Mouse (Mus musculus) left cerebral cortex, adult 2 months (tissue): Measurements from ENCODE around the gene Cerkl. TPM values are rescaled to one million over a fixed set of nuclear protein-coding genes. Genes with fewer than 3 reads are reported as not detected.
A peak's percentile ranks its signal among the peaks of the same experiment; 100 is the strongest.

Source experiments
- DNase-seq, 2 experiments: peaks; one replicate each; pipeline ENCODE4 v3.0.0; 2021 to 2022; ENCODE audit warnings: low spot score in 2 of 2, mixed read lengths in 1 of 2; ENCODE audit errors: extremely low spot score in 1 of 2
- H3K27ac ChIP-seq: fragments of 200-600 bp; 2 replicates; pipeline ENCODE4 v1.8.1; 2022
- H3K4me3 ChIP-seq: fragments of 200-600 bp; 2 replicates; pipeline ENCODE4 v1.8.1; 2022
- CTCF ChIP-seq: fragments of 200-600 bp; IDR thresholded peaks from 2 replicates; pipeline ENCODE4 v1.8.1; 2022; ENCODE audit warnings: antibody characterized with exemption, mild to moderate bottlenecking, moderate library complexity
- intact Hi-C: fragments of 180-260 bp; cut with DNase I; formaldehyde crosslinking; loops from one replicate; pipeline ENCODE4 v1.15.1; 2025
- total RNA-seq, 2 experiments: library from RNA; stranded (reverse); gene quantifications; 2 replicates each; pipeline ENCODE4 v1.2.3; 2021

The Cerkl gene
- total RNA-seq, 2 experiments from 2014 or later, result 5.6 to 6.3 TPM

GRCm38 (mm10) chr2:79368661-79369060, 87.9 kb downstream of the Cerkl start:
- DNase-seq, result no peak
- Histone ChIP-seq H3K4me3 (no peak overlapping the region), H3K27ac (no peak overlapping the region)
- intact Hi-C loops, result no loop called here
- no peak for TF ChIP-seq CTCF

- DNase-seq, result no peak
- H3K4me3 ChIP-seq, result no peak overlapping the region
- no peak overlapping the region for H3K27ac ChIP-seq
- intact Hi-C loops, result no loop called here
- TF ChIP-seq CTCF, result peak; percentile 26
Observed at GRCm38 (mm10) chr2:79367451-79368450, 88.8 kb downstream of the Cerkl start.

GRCm38 (mm10) chr2:79363920-79364319, 92.7 kb downstream of the Cerkl start:
- no peak for DNase-seq
- Histone ChIP-seq H3K27ac (no peak overlapping the region), H3K4me3 (no peak overlapping the region)
- TF ChIP-seq CTCF, result no peak
- intact Hi-C loops, result no loop called here

- no peak overlapping the region for H3K4me3 ChIP-seq
- H3K27ac ChIP-seq, result no peak overlapping the region
- TF ChIP-seq CTCF, result no peak
- peak; percentile 23 to 35 for DNase-seq
- intact Hi-C loops, result no loop called here
Observed at GRCm38 (mm10) chr2:79362029-79362428, 94.6 kb downstream of the Cerkl start.

GRCm38 (mm10) chr2:79357835-79358234, 98.8 kb downstream of the Cerkl start:
- H3K27ac ChIP-seq, result no peak overlapping the region
- no peak for DNase-seq
- no peak for TF ChIP-seq CTCF
- intact Hi-C loops, result loop anchor here (5.0 kb wide), 1 partner anchor 99 kb away; the partner anchor contains the start of genes Cerkl and Neurod1
- H3K4me3 ChIP-seq, result no peak overlapping the region

- intact Hi-C loops, result loop anchor here (5.0 kb wide), 1 partner anchor 103 kb away; the partner anchor contains the start of genes Cerkl and Neurod1
- H3K27ac ChIP-seq, result no peak overlapping the region
- TF ChIP-seq CTCF, result no peak
Observed at GRCm38 (mm10) chr2:79354773-79355172, 101.8 kb downstream of the Cerkl start.

GRCm38 (mm10) chr2:79352100-79352802, 104.3 kb downstream of the Cerkl start:
- intact Hi-C loops, result no loop called here
- Histone ChIP-seq H3K27ac (no peak overlapping the region), H3K4me3 (no peak overlapping the region)
- TF ChIP-seq CTCF, result no peak
- no peak for DNase-seq

More at GRCm38 (mm10) chr2:79354773-79355172, 101.8 kb downstream of the Cerkl start:
- H3K4me3 ChIP-seq, result no peak overlapping the region
- peak; percentile 20 to 43 for DNase-seq

GRCm38 (mm10) chr2:79351179-79352099, 105.1 kb downstream of the Cerkl start:
- Histone ChIP-seq H3K27ac (no peak overlapping the region), H3K4me3 (no peak overlapping the region)
- DNase-seq, result no peak
- intact Hi-C loops, result no loop called here
- TF ChIP-seq CTCF, result no peak

- intact Hi-C loops, result no loop called here
- TF ChIP-seq CTCF, result no peak
- DNase-seq, result no peak
- Histone ChIP-seq H3K4me3 (no peak overlapping the region), H3K27ac (no peak overlapping the region)
Observed at GRCm38 (mm10) chr2:79343115-79343514, 113.5 kb downstream of the Cerkl start.

- Histone ChIP-seq H3K4me3 (no peak overlapping the region), H3K27ac (no peak overlapping the region)
- intact Hi-C loops, result no loop called here
- DNase-seq, result no peak
- no peak for TF ChIP-seq CTCF
Observed at GRCm38 (mm10) chr2:79339003-79339402, 117.6 kb downstream of the Cerkl start.

GRCm38 (mm10) chr2:79336141-79336540, 120.4 kb downstream of the Cerkl start:
- TF ChIP-seq CTCF, result peak; percentile 28
- no peak overlapping the region for H3K4me3 ChIP-seq
- no peak overlapping the region for H3K27ac ChIP-seq
- DNase-seq, result no peak
- intact Hi-C loops, result no loop called here
